Mouse (Mus musculus) granulocyte monocyte progenitor cell, adult 5-6 weeks (primary cell): Measurements from ENCODE around the gene Hoxd13. TPM values are rescaled to one million over a fixed set of nuclear protein-coding genes. Genes with fewer than 3 reads are reported as not detected.

Source experiments
- ATAC-seq: replicated peaks from 2 replicates; pipeline ENCODE4 v1.8.0; 2016; ENCODE audit warnings: mild to moderate bottlenecking, moderate TSS enrichment, inconsistent platforms; ENCODE audit not compliant: poor library complexity, severe bottlenecking
- total RNA-seq, 2 experiments: library from RNA; stranded (forward) in 1 of 2; stranded (reverse) in 1 of 2; fragments of 200-712, 200-1000 nt in 1 of 2; fragments of >200 nt in 1 of 2; fragmentation: Nextera tagmentation in 1 of 2; gene quantifications; 2 replicates each; pipeline ENCODE4 v1.2.3; 2014 to 2017

The Hoxd13 gene
- total RNA-seq, 2 experiments from 2014 or later, result not detected

GRCm38 (mm10) chr2:74660421-74661375 is 7.4 kb upstream of the Hoxd13 start:
- ATAC-seq, result no peak

- peak; percentile 30; the same call in 1 of the 2 replicates for ATAC-seq
Measured at GRCm38 (mm10) chr2:74661685-74662084, 6.4 kb upstream of the Hoxd13 start.

DNA sequence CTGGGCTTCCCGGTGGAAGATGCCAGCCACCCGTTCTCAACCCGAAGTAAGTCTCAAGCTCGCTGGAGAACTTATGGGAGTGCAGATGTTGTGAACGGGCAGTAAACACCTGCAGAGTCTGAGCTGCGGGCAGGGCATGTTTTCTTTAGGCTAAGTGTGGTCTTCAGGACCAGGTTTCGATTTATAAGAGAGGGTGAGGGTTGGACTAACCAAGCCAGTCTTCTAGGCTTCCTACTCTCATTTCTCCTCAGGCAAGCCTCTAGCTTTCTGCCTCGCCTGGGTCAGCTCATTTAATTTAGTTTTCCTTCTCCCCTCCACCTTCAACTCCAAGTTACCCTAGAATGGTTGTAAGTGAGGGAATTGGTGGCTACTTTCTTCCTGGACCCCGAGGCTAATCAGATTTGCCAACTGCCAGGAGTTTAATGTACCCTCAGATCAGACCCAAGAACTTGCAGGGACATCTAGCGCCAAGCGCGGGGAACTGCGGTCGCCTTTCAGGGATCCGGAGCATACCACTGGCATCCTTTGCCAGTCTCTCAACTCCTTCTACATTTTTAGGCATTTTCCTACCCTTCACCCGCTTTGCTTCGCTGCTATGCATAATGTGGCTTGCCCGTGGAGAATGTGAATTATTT is 4.7 kb upstream of the Hoxd13 start:
- ATAC-seq, result peak; percentile 43; the same call in 1 of the 2 replicates

- ATAC-seq, result no peak
Measured at GRCm38 (mm10) chr2:74666411-74666810, 1.7 kb upstream of the Hoxd13 start.

DNA sequence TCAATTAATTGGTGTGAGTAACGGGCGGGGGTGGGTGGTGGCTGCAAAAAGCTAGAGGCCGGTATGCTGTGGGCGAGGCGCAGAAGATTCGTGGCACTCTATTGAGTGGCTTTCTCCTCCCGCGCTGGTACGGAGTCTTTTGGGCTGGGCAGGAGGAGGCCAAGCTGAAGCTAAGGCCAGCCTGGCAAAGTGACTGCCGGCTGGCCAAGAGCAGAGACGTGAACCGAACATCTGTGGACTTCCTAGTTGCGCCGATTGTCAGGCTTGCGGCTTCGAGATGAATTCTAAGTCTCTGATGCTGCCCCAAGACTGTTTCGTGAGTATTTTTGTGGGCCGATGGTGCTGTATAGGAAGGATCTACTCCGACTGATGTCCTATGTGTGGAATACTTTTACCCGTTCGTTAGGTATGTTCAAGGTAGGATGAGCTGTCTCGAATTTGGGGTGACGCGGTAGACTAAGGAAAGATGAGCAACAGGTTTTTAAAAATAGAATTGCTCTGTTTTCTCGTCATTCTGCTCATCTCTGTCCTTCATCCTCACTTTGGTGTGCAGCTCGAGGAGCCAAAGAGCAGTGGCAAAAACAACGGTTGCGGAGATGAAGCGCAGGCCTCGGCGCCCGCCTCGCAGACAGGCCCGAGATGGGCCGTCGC is 794 bp upstream of the Hoxd13 start:
- ATAC-seq, result no peak

- ATAC-seq, result no peak
Measured at GRCm38 (mm10) chr2:74668370-74669229, 490 bp downstream of the Hoxd13 start.

GRCm38 (mm10) chr2:74669230-74669578 is 1.1 kb downstream of the Hoxd13 start:
- ATAC-seq, result no peak

- no peak for ATAC-seq
Measured at GRCm38 (mm10) chr2:74669650-74670235, 1.6 kb downstream of the Hoxd13 start.

- ATAC-seq, result no peak
Measured at GRCm38 (mm10) chr2:74670632-74671188, 2.6 kb downstream of the Hoxd13 start.

- no peak for ATAC-seq
Measured at GRCm38 (mm10) chr2:74671847-74672246, 3.7 kb downstream of the Hoxd13 start.

DNA sequence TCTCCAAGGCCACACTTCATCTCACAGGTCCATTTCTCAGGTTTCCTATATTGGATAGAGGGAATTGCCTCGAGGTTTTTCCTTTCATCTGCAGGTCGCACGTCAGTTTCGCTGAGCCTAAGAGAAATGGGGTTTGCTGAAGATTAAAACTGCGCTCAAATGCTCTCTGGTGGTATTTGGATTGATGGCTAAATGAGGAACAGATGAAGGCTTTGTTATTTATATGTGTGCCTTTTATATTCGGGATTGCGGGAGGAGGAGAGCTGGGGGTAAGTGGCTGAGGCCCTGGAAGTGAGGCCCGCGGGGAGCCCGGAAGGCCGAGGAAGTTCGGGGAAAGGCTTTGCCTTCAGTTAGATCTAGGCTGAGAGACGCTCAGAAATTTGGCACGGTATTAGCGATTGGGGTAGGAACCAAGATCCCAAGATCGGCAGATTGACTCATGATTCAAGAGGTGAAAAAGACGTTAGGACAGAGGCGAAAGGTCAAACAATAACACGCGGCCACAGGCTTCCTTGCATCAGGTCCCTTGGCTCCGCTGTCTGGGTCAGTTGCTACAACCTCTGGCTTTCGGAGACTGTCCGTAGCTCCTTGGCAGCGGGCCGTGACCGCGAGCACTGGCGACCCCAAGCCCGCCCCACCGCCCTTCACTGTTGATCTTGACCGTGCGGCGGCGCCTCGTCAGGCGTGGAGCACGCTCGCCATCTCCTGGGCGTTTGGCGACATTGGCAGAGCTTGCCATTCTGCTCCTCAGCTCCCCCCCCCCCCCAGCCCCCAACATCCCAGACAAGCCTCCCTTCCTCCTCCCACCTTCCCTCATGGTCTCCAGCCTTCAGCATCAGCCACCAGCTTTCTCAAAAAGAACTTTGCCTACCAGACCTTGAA is 4.6 kb downstream of the Hoxd13 start:
- ATAC-seq, result peak; percentile 82

DNA sequence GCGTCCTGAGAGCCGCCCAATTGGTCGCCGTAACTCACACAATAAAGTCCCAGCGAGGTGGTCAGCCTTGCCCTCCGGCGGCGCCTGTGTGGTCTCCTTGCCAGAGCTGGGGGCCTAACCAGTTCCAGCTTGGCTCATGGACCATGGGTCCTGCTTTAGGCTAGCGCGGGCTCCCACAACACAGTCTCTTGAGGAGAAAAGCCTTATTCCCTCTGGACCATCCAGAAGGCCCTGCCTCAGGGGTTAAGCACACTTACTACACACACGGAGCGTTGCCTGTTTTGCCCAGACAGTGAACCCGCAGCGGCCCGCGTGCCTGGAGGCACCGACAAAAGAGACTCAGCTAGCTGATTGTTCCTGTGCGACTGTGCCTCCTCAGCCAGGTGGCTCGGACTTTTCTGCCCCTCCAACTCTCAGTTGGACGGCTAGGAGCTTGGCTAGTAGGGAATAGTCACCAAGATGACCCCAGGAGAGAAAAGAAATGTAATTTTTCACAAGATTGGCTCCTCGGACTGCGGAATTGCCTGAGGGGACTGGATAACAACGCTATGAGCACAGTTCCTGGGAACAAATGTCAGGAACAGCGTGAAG is 5.8 kb downstream of the Hoxd13 start:
- ATAC-seq, result no peak

- ATAC-seq, result no peak
Measured at GRCm38 (mm10) chr2:74674881-74675665, 7.0 kb downstream of the Hoxd13 start, which contains the start of gene Hoxd12. Gene Hoxd12 (plus strand): TSS chr2:74675013.

GRCm38 (mm10) chr2:74675666-74676282 is 7.7 kb downstream of the Hoxd13 start:
- no peak for ATAC-seq

- ATAC-seq, result no peak
Measured at GRCm38 (mm10) chr2:74676376-74677052, 8.4 kb downstream of the Hoxd13 start.

DNA sequence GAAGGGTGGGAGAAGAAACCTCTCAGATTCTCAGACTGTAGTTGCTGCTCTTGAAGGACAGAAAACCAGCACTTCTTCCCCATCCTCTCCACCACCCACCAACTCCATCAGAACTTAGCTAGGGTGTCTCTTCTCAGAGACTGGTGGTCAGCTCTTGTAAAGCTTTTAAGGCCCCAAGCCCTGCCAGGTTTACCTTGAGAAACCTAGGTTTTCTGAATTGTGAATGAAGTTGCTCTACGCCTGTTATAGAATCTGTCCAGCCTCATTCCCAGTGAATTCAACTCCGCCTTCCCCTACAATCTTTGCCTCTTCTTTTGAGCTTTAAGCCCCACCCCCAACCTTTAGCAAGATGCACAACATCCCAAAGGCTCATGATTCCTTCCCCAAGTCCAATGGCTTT is 9.0 kb downstream of the Hoxd13 start:
- ATAC-seq, result no peak
